Mouse (Mus musculus): ENCODE data around the gene Lhpp. TPM values are rescaled to one million over a fixed set of nuclear protein-coding genes. Genes with fewer than 3 reads are reported as not detected.

The Lhpp gene
- polyA plus RNA-seq (2015; fragmentation: Nextera tagmentation; extraction: Ambion mirVana) = 21.0 and 21.2 TPM in 2 replicates

GRCm38 (mm10) chr7:132610468-132611318 is at the start of gene Lhpp:
Gene Lhpp, plus strand, starts transcription at chr7:132610638.
- H3K27ac ChIP-seq = 0 out of 2 replicates have a peak within 1 kb of the TSS, but pooled peaks have one; percentile 53

GRCm38 (mm10) chr7:132565831-132566230 is 44.6 kb upstream of the Lhpp start:
- WGBS = 44% methylated on average over 1 of the region's 1 CpGs

More at GRCm38 (mm10) chr7:132610468-132611318, at the start of gene Lhpp:
- Histone ChIP-seq H3K4me1 (replicated peaks) (peaks cover 15% of the 10 kb centered on the region; the same call in 1 of the 2 replicates), H3K27me3 (peaks cover 29% of the 10 kb centered on the region), H3K9me3 (no peaks in the 10 kb centered on the region), H3K4me3 (replicated peaks) (peak within 1 kb of the TSS; percentile 52), H3K4me2 (replicated peaks) (peak within 1 kb of the TSS; percentile 62), H3K9ac (replicated peaks) (peak within 1 kb of the TSS; percentile 68), H3K36me3 (no peaks in the 10 kb centered on the region)
- 8% methylated on average over 44 of the region's 44 CpGs for WGBS
- peak; percentile 90 for ATAC-seq

GRCm38 (mm10) chr7:132568817-132569216 is 41.6 kb upstream of the Lhpp start:
- Histone ChIP-seq H3K9ac (replicated peaks) (no peak overlapping the region), H3K27me3 (no peaks in the 10 kb centered on the region), H3K9me3 (no peaks in the 10 kb centered on the region), H3K36me3 (peaks cover 20% of the 10 kb centered on the region; the same call in 1 of the 2 replicates), H3K4me1 (replicated peaks) (peaks cover 11% of the 10 kb centered on the region; the same call in 1 of the 2 replicates), H3K27ac (no peak overlapping the region), H3K4me3 (replicated peaks) (no peak overlapping the region), H3K4me2 (replicated peaks) (no peak overlapping the region)
- 91% methylated on average over 6 of the region's 6 CpGs for WGBS
- no peak for ATAC-seq

More at GRCm38 (mm10) chr7:132565831-132566230, 44.6 kb upstream of the Lhpp start:
- no peak overlapping the region for H3K27ac ChIP-seq
- no peaks in the 10 kb centered on the region for H3K9me3 ChIP-seq
- H3K36me3 ChIP-seq = peaks cover 48% of the 10 kb centered on the region
- H3K4me1 ChIP-seq (replicated peaks) = no peaks in the 10 kb centered on the region
- ATAC-seq = no peak
- no peaks in the 10 kb centered on the region for H3K27me3 ChIP-seq
- no peak overlapping the region for H3K9ac ChIP-seq (replicated peaks)
- no peak overlapping the region for H3K4me3 ChIP-seq (replicated peaks)
- H3K4me2 ChIP-seq (replicated peaks) = no peak overlapping the region

DNA sequence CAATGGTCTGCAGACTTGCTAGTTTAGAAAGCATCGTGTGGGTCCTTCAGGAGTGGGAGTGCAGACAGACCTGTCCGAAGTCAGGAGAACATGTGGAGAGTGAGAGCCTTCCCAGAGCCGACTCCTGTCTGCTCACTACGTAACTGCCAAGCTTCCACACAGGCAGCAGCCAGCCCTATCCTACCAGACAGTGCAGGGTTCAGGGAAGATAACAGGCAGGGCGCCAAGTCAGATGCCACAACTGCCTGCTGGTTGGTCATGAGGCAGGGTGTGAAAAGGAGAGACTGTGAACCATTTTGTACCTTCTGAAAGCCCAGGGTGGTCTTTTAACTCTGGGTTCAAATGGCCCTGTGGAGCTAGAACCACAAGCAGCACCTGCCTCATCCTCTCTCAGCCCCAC is 40.4 kb upstream of the Lhpp start:
- Histone ChIP-seq H3K9ac (replicated peaks) (no peak overlapping the region), H3K27ac (no peak overlapping the region), H3K27me3 (no peaks in the 10 kb centered on the region), H3K4me1 (replicated peaks) (peaks cover 15% of the 10 kb centered on the region; the same call in 1 of the 2 replicates), H3K9me3 (no peaks in the 10 kb centered on the region), H3K36me3 (peaks cover 12% of the 10 kb centered on the region; the same call in 1 of the 2 replicates), H3K4me3 (replicated peaks) (no peak overlapping the region), H3K4me2 (replicated peaks) (no peak overlapping the region)
- no peak for ATAC-seq
- 89% methylated on average over 5 of the region's 5 CpGs for WGBS

DNA sequence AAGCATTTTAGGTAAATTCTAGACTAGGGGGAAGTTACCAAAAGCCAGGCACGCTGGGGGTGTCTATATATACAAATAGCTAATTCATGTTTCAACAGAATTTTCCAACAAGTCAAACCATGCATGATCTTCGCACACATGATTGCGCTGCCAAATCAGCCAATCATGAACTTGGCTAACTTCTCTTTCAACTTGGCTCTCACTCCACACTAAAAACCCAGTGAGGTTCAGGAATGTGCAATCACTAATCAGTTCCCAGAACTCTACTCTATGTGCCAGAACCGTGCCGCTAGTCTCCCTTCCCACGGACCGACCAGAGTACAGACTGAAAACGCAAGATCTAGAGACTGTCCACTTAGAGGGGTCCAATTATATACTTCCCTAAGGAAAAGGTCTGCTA is 39.0 kb upstream of the Lhpp start:
- H3K4me1 ChIP-seq (replicated peaks) = peaks cover 22% of the 10 kb centered on the region
- no peak for ATAC-seq
- no peak overlapping the region for H3K4me2 ChIP-seq (replicated peaks)
- no peak overlapping the region for H3K27ac ChIP-seq
- H3K4me3 ChIP-seq (replicated peaks) = no peak overlapping the region
- H3K9ac ChIP-seq (replicated peaks) = no peak overlapping the region
- H3K27me3 ChIP-seq = no peaks in the 10 kb centered on the region
- WGBS = 89% methylated on average over 8 of the region's 8 CpGs
- no peaks in the 10 kb centered on the region for H3K9me3 ChIP-seq
- peaks cover 12% of the 10 kb centered on the region; the same call in 1 of the 2 replicates for H3K36me3 ChIP-seq

DNA sequence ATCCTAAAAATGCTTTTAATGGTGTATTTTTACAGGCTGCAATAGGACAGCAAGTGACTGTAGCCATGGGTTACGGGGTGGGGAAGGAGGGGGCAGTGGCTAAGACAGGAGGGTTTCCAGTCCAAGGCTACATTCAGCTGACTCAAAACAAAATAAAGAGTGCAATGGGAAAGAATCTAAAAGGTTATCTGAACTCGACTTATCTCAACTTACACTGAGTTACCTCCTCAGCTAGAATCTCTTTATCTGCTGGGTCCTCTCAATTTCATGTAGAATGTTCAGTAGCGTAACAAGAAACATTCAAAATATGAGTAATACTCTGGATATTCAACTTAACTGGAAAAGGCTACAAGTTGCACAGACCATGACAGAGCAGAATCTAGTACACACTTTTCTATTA is 37.7 kb upstream of the Lhpp start:
- no peak overlapping the region for H3K9ac ChIP-seq (replicated peaks)
- no peak overlapping the region for H3K4me2 ChIP-seq (replicated peaks)
- peaks cover 26% of the 10 kb centered on the region for H3K4me1 ChIP-seq (replicated peaks)
- no peak overlapping the region for H3K4me3 ChIP-seq (replicated peaks)
- peaks cover 12% of the 10 kb centered on the region; the same call in 1 of the 2 replicates for H3K36me3 ChIP-seq
- H3K27me3 ChIP-seq = peaks cover 9% of the 10 kb centered on the region
- WGBS = 83% methylated on average over 3 of the region's 3 CpGs
- ATAC-seq = no peak
- H3K9me3 ChIP-seq = no peaks in the 10 kb centered on the region
- H3K27ac ChIP-seq = no peak overlapping the region

DNA sequence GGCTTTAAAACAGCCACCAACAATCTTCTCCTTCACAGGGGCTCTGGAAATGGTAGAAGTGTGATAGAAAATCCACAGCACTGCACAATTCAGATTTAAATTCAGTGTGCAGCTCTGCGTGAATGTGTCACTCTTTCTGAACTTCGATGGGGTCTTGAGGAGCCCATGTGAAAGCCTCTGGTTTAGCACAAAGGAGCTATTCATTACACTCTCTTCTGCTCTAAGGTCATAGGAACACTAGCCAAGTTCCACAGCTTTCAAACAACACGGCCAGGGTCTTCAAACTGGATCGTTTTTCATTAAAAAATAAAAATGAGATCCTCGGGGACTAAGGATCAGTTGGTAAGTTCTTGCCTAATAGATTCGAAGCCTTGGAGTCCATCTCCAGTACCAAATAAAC is 37.2 kb upstream of the Lhpp start:
- no peaks in the 10 kb centered on the region for H3K9me3 ChIP-seq
- H3K36me3 ChIP-seq = peaks cover 8% of the 10 kb centered on the region; the same call in 1 of the 2 replicates
- H3K4me2 ChIP-seq (replicated peaks) = no peak overlapping the region
- H3K4me3 ChIP-seq (replicated peaks) = no peak overlapping the region
- ATAC-seq = no peak
- H3K27ac ChIP-seq = peak overlapping the region; percentile 31
- peaks cover 26% of the 10 kb centered on the region for H3K4me1 ChIP-seq (replicated peaks)
- no peak overlapping the region for H3K9ac ChIP-seq (replicated peaks)
- WGBS = 34% methylated on average over 6 of the region's 6 CpGs
- peaks cover 12% of the 10 kb centered on the region for H3K27me3 ChIP-seq

DNA sequence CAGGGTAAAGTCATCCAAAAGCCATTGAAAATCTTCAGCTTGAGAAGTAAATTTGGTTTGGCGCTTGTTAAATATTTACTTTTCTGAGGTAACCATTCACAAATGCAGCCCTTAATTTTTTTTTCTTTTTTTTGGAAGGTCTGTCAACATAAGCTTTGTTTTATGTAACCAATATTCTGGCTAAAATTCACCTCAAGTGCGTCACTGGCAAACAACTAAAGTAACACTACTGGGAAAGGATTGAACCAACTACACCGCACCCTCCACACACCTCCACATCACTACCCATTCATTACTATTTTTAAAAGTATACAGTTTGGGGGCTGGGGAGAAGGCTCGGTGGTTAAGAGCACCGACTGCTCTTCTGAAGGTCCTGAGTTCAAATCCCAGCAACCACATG is 35.8 kb upstream of the Lhpp start:
- Histone ChIP-seq H3K9me3 (no peaks in the 10 kb centered on the region), H3K4me2 (replicated peaks) (no peak overlapping the region), H3K4me1 (replicated peaks) (peaks cover 26% of the 10 kb centered on the region), H3K27me3 (peaks cover 12% of the 10 kb centered on the region), H3K27ac (no peak overlapping the region), H3K9ac (replicated peaks) (no peak overlapping the region), H3K4me3 (replicated peaks) (no peak overlapping the region), H3K36me3 (no peaks in the 10 kb centered on the region)
- WGBS = 92% methylated on average over 5 of the region's 5 CpGs
- ATAC-seq = no peak

- Histone ChIP-seq H3K27me3 (peaks cover 16% of the 10 kb centered on the region), H3K27ac (peak overlapping the region; percentile 86), H3K4me1 (replicated peaks) (peaks cover 26% of the 10 kb centered on the region), H3K4me3 (replicated peaks) (peak overlapping the region; percentile 69), H3K36me3 (no peaks in the 10 kb centered on the region), H3K4me2 (replicated peaks) (peak overlapping the region; percentile 79), H3K9me3 (no peaks in the 10 kb centered on the region), H3K9ac (replicated peaks) (peak overlapping the region; percentile 71)
- peak; percentile 90 for ATAC-seq
- WGBS = under 1% methylated on average over 13 of the region's 13 CpGs
These were observed 34.8 kb upstream of the Lhpp start for GRCm38 (mm10) chr7:132575623-132576022.

- H3K27ac ChIP-seq = peak within 1 kb of the TSS; percentile 86
- peak; percentile 97 for ATAC-seq
- WGBS = under 1% methylated on average over 49 of the region's 49 CpGs
- no peaks in the 10 kb centered on the region for H3K9me3 ChIP-seq
- H3K9ac ChIP-seq (replicated peaks) = peak within 1 kb of the TSS; percentile 71
- peaks cover 26% of the 10 kb centered on the region for H3K4me1 ChIP-seq (replicated peaks)
- H3K4me2 ChIP-seq (replicated peaks) = peak within 1 kb of the TSS; percentile 79
- no peaks in the 10 kb centered on the region for H3K36me3 ChIP-seq
- peaks cover 16% of the 10 kb centered on the region for H3K27me3 ChIP-seq
- peak within 1 kb of the TSS; percentile 69 for H3K4me3 ChIP-seq (replicated peaks)
These were observed 34.3 kb upstream of the Lhpp start, which contains the start of gene Oat for GRCm38 (mm10) chr7:132576116-132576650. Gene Oat, minus strand, starts transcription at chr7:132576398.

GRCm38 (mm10) chr7:132576891-132577290 is 33.5 kb upstream of the Lhpp start:
- Histone ChIP-seq H3K36me3 (no peaks in the 10 kb centered on the region), H3K27ac (no peak overlapping the region), H3K4me1 (replicated peaks) (peaks cover 26% of the 10 kb centered on the region), H3K27me3 (peaks cover 16% of the 10 kb centered on the region), H3K4me2 (replicated peaks) (peak overlapping the region; percentile 79), H3K9ac (replicated peaks) (no peak overlapping the region), H3K9me3 (no peaks in the 10 kb centered on the region), H3K4me3 (replicated peaks) (no peak overlapping the region)
- WGBS = 59% methylated on average over 4 of the region's 4 CpGs
- ATAC-seq = no peak

DNA sequence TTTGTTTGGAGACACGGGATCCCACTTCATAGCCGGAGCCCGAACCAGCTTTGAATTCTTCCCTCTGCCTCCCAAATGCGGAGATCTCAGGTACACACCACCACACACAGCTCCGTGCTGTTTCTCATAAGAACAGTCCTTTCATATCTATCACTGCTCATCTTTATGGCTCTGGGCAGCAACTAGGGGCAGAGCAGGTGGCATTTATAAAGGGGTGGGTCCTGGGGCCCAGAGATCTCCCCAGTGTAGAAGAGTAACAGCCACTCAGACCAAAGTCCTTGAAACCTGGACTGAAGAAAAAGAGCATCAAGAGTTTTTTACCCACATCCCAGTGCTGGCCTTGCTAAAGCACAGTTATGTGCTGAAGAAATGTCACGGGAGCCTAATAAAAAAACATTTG is 29.9 kb upstream of the Lhpp start:
- 80% methylated on average over 6 of the region's 6 CpGs for WGBS
- H3K4me2 ChIP-seq (replicated peaks) = no peak overlapping the region

More for the DNA sequence above, 29.9 kb upstream of the Lhpp start:
- Histone ChIP-seq H3K36me3 (no peaks in the 10 kb centered on the region), H3K27ac (no peak overlapping the region), H3K27me3 (peaks cover 16% of the 10 kb centered on the region), H3K4me1 (replicated peaks) (peaks cover 7% of the 10 kb centered on the region), H3K9ac (replicated peaks) (no peak overlapping the region), H3K9me3 (no peaks in the 10 kb centered on the region), H3K4me3 (replicated peaks) (no peak overlapping the region)
- ATAC-seq = no peak
